Mouse (Mus musculus) gastrocnemius, adult 8-10 months (tissue): Measurements from ENCODE around the gene Nr6a1. TPM values are rescaled to one million over a fixed set of nuclear protein-coding genes. Genes with fewer than 3 reads are reported as not detected.

Experiments used
- DNase-seq, 2 experiments: peaks; one replicate each; pipeline ENCODE4 v3.0.0; 2022; ENCODE audit warnings: low spot score in 2 of 2
- total RNA-seq, 4 experiments: library from RNA; stranded (reverse); gene quantifications; 2 replicates each; pipeline ENCODE4 v1.2.4; 2022

The Nr6a1 gene
- total RNA-seq, 4 experiments from 2014 or later: 4.5 to 7.1 (median 5.3) TPM

GRCm38 (mm10) chr2:38783364-38783763 lies 144.1 kb downstream of the Nr6a1 start:
- DNase-seq: no peak

GRCm38 (mm10) chr2:38782731-38783130 lies 144.8 kb downstream of the Nr6a1 start:
- DNase-seq: no peak

- no peak for DNase-seq
Measured at GRCm38 (mm10) chr2:38781945-38782720, 145.4 kb downstream of the Nr6a1 start.

- DNase-seq: no peak
Measured at GRCm38 (mm10) chr2:38779939-38780338, 147.5 kb downstream of the Nr6a1 start.

- no peak for DNase-seq
Measured at GRCm38 (mm10) chr2:38777326-38777725, 150.2 kb downstream of the Nr6a1 start.

GRCm38 (mm10) chr2:38774936-38775335 lies 152.6 kb downstream of the Nr6a1 start:
- DNase-seq: no peak

GRCm38 (mm10) chr2:38771478-38771797 lies 156.1 kb downstream of the Nr6a1 start:
- no peak for DNase-seq

GRCm38 (mm10) chr2:38770772-38771477 lies 156.6 kb downstream of the Nr6a1 start:
- DNase-seq: no peak

- no peak for DNase-seq
Measured at GRCm38 (mm10) chr2:38767177-38767931, 160.1 kb downstream of the Nr6a1 start.

- DNase-seq: no peak
Measured at GRCm38 (mm10) chr2:38739847-38740246, 187.6 kb downstream of the Nr6a1 start.

- peak in 1 of 2 experiments; percentile 14 for DNase-seq
Measured at GRCm38 (mm10) chr2:38739410-38739809, 188.1 kb downstream of the Nr6a1 start.

- no peak for DNase-seq
Measured at GRCm38 (mm10) chr2:38738601-38739301, 188.7 kb downstream of the Nr6a1 start.

GRCm38 (mm10) chr2:38735740-38736139 lies 191.7 kb downstream of the Nr6a1 start:
- DNase-seq: no peak

- DNase-seq: no peak
Measured at GRCm38 (mm10) chr2:38734721-38735120, 192.8 kb downstream of the Nr6a1 start.

- DNase-seq: no peak
Measured at GRCm38 (mm10) chr2:38730331-38730827, 197.1 kb downstream of the Nr6a1 start.

- DNase-seq: no peak
Measured at GRCm38 (mm10) chr2:38725427-38725826, 202.1 kb downstream of the Nr6a1 start.

- DNase-seq: no peak
Measured at GRCm38 (mm10) chr2:38723378-38723777, 204.1 kb downstream of the Nr6a1 start.

- no peak for DNase-seq
Measured at GRCm38 (mm10) chr2:38722076-38722475, 205.4 kb downstream of the Nr6a1 start.

GRCm38 (mm10) chr2:38720661-38721060 lies 206.8 kb downstream of the Nr6a1 start:
- no peak for DNase-seq

- DNase-seq: no peak
Measured at GRCm38 (mm10) chr2:38719354-38719753, 208.1 kb downstream of the Nr6a1 start.

GRCm38 (mm10) chr2:38718676-38719075 lies 208.8 kb downstream of the Nr6a1 start:
- no peak for DNase-seq
